Mouse (Mus musculus) ES-E14 (cell line): ENCODE measurements around the gene Mitd1. TPM values are rescaled to one million over a fixed set of nuclear protein-coding genes. Genes with fewer than 3 reads are reported as not detected.

Experiments
- DNase-seq: peaks from one replicate; pipeline ENCODE4 v3.0.0-alpha.2; 2013; ENCODE audit warnings: low read depth, low spot score
- H3K27ac ChIP-seq: 2 replicates; pipeline ENCODE4 v1.5.1; 2012; ENCODE audit warnings: low read depth, mild to moderate bottlenecking, low read length, moderate library complexity, mixed read lengths; ENCODE audit not compliant: poor library complexity, insufficient read depth, severe bottlenecking
- H3K36me3 ChIP-seq: 2 replicates; pipeline ENCODE4 v1.6.1; 2012; ENCODE audit warnings: mild to moderate bottlenecking, low read length, moderate library complexity, mixed read lengths; ENCODE audit not compliant: control insufficient read depth, poor library complexity, insufficient read depth, severe bottlenecking
- H3K4me1 ChIP-seq, 2 experiments: fragments of 150-350 bp in 1 of 2; sonication (generic) in 1 of 2; 2 replicates each; pipeline ENCODE4 v1.6.1; 2012; ENCODE audit warnings: low read length in 2 of 2, mild to moderate bottlenecking in 1 of 2, mixed read lengths in 1 of 2; ENCODE audit not compliant: control insufficient read depth in 2 of 2, insufficient read depth in 2 of 2, poor library complexity in 1 of 2
- H3K4me3 ChIP-seq, 2 experiments: fragments of 150-350 bp in 1 of 2; sonication (generic) in 1 of 2; 2 replicates each; pipeline ENCODE4 v1.5.1; 2012; ENCODE audit warnings: low read length in 2 of 2, low read depth in 1 of 2, mild to moderate bottlenecking in 1 of 2, mixed read lengths in 1 of 2; ENCODE audit not compliant: insufficient read depth in 1 of 2, poor library complexity in 1 of 2, severe bottlenecking in 1 of 2
- H3K9ac ChIP-seq: 2 replicates; pipeline ENCODE4 v1.6.1; 2012; ENCODE audit warnings: low read depth, mild to moderate bottlenecking, low read length, mixed read lengths; ENCODE audit not compliant: poor library complexity, insufficient read depth, severe bottlenecking
- H3K9me3 ChIP-seq: fragments of 150-350 bp; sonication (generic); 2 replicates; pipeline ENCODE4 v1.6.1; 2012; ENCODE audit warnings: low read depth, mild to moderate bottlenecking, low read length; ENCODE audit not compliant: control insufficient read depth, insufficient read depth
- CHD2 ChIP-seq: IDR thresholded peaks from 2 replicates; pipeline ENCODE4 v1.6.1; 2014; ENCODE audit warnings: mild to moderate bottlenecking, low read depth, low read length, inconsistent platforms
- HCFC1 ChIP-seq: IDR thresholded peaks from 2 replicates; pipeline ENCODE4 v1.6.1; 2012; ENCODE audit warnings: low read length, inconsistent platforms, borderline replicate concordance; ENCODE audit not compliant: insufficient read depth
- MAFK ChIP-seq: IDR thresholded peaks from 2 replicates; pipeline ENCODE4 v1.6.1; 2014; ENCODE audit warnings: mild to moderate bottlenecking, low read depth, low read length, inconsistent platforms; ENCODE audit not compliant: insufficient read depth
- ZC3H11A ChIP-seq: IDR thresholded peaks from 2 replicates; pipeline ENCODE4 v1.6.1; 2012; ENCODE audit warnings: low read depth, mild to moderate bottlenecking, inconsistent platforms, low read length, borderline replicate concordance
- ZNF384 ChIP-seq: IDR thresholded peaks from 2 replicates; pipeline ENCODE4 v1.6.1; 2012; ENCODE audit warnings: low read depth, low read length, inconsistent platforms
- in situ Hi-C, 2 experiments: fragments of 600-800 bp; cut with MboI; formaldehyde crosslinking; loops; one replicate each; pipeline ENCODE4 v1.15.1; 2025; ENCODE audit warnings: low sequenced_read_pairs in 2 of 2, inconsistent platforms in 1 of 2; ENCODE audit not compliant: unreplicated experiment in 2 of 2
- total RNA-seq: library from RNA; depleted of rRNA; stranded (reverse); fragments of 300-350 nt; gene quantifications from 2 replicates; pipeline ENCODE4 v1.2.3, GENCODE M21; 2012

The Mitd1 gene
- total RNA-seq, 1 experiment: 21.0 TPM

DNA sequence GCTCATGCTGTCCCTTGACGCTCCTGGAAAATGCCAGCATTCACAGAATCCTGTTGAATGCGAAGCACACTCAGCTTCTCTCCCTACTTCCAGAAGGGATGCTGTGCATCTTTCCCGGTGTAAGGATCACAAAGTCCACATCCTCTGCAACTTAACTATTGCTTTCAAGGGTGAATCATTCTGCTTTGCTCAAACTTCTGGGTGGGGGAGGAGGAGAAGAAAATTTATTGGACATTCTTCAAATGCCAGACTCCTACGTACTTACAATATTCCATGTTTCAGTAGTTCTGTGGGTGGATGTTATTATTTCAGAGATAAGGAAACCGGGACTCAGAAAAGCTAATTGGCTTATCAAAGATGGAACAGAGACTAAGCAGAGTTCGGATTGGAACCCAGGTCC is 27.9 kb upstream of the Mitd1 start:
- H3K4me3 ChIP-seq: no peak overlapping the region
- no peak overlapping the region for H3K27ac ChIP-seq
- H3K4me1 ChIP-seq: peaks cover under 1 to 3% of the 10 kb centered on the region in 2 experiments; a peak in 1 of 4 replicates
- no peaks in the 10 kb centered on the region for H3K36me3 ChIP-seq
- no peak for TF ChIP-seq MAFK
- TF ChIP-seq ZNF384: no peak
- no peak for TF ChIP-seq ZC3H11A
- TF ChIP-seq HCFC1: no peak
- no peak for TF ChIP-seq CHD2
- no peaks in the 10 kb centered on the region for H3K9me3 ChIP-seq
- H3K9ac ChIP-seq: no peak overlapping the region
- in situ Hi-C loops: no loop called here
- no peak for DNase-seq

DNA sequence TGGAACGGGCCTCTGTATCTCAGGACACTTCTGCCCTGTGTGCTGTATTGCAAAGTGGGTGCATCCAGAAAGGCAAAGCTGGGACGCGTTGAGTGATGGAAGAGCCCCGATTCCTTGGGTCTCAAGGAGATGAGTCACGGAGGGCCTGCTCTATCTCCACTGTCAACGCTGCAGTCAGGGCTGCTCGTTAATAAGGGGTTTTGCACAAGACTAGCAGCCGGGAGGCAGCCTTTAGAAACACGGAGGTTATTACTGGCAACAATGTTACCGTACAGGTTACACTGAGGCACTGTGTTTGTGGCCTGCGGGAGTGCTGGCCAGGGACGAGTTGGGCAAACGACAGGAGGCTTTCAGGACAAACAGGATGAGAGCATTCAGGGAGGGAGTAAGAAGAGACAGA is 27.5 kb upstream of the Mitd1 start:
- Histone ChIP-seq H3K4me3 (no peak overlapping the region), H3K9ac (no peak overlapping the region), H3K36me3 (no peaks in the 10 kb centered on the region), H3K9me3 (no peaks in the 10 kb centered on the region), H3K4me1 (0 out of 4 replicates have a peak, but pooled peaks cover 0 to 3% of the 10 kb centered on the region in 2 experiments), H3K27ac (no peak overlapping the region)
- TF ChIP-seq ZC3H11A (no peak), ZNF384 (no peak)
- DNase-seq: no peak
- in situ Hi-C loops: no loop called here

DNA sequence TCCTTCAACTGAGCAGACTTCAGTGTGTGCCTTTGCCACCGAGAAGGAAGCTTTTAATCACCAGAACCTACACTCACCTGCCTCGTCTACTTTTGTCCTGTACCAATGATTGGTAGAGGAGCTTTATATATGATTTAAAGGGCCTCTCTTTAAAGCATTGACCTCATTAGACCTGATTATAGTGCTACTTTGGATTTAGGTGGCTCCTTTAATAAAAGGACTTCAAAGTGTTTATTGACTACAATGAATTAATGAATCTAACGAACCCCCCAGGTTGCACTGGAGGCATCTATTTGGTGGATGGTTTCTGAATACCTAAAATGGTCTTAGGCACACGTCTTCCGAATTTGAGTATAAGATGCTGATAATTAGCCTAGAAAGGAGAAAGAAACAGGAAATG is 26.2 kb upstream of the Mitd1 start, which contains the start of gene Lyg2:
Lyg2 (minus strand) TSS at position 101 of the 400 bp plus-strand sequence.
- DNase-seq: no peak
- Histone ChIP-seq H3K4me3 (no peak within 1 kb of the TSS), H3K9me3 (no peaks in the 10 kb centered on the region), H3K36me3 (no peaks in the 10 kb centered on the region), H3K4me1 (no peaks in the 10 kb centered on the region), H3K27ac (no peak within 1 kb of the TSS), H3K9ac (no peak within 1 kb of the TSS)
- in situ Hi-C loops: no loop called here
- TF ChIP-seq HCFC1: no peak
- TF ChIP-seq CHD2: no peak
- TF ChIP-seq ZNF384: no peak
- no peak for TF ChIP-seq ZC3H11A
- TF ChIP-seq MAFK: no peak

DNA sequence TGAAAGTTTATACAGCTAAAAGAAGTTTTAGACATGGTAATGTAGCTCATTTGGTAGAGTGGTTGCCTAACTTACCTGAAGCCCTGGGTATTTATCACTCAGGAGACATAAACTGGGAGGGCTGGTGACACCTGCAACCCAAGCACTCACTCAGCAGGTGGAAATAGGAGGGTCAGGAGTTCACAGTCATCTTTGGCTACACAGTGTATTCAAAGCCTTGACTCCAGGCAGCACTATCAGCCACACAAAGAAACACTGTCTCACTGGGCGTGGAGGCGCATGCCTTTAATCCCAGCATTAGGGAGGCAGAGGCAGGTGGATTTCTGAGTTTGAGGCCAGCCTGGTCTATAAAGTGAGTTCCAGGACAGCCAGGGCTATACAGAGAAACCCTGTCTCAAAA is 22.5 kb upstream of the Mitd1 start:
- in situ Hi-C loops: no loop called here
- Histone ChIP-seq H3K36me3 (no peaks in the 10 kb centered on the region), H3K9me3 (no peaks in the 10 kb centered on the region), H3K4me3 (no peak overlapping the region), H3K9ac (no peak overlapping the region), H3K4me1 (no peaks in the 10 kb centered on the region), H3K27ac (no peak overlapping the region)
- DNase-seq: no peak
- TF ChIP-seq CHD2: no peak
- no peak for TF ChIP-seq MAFK
- no peak for TF ChIP-seq HCFC1
- TF ChIP-seq ZNF384: no peak
- no peak for TF ChIP-seq ZC3H11A

- no peak for TF ChIP-seq CHD2
- TF ChIP-seq HCFC1: no peak
- no peak for TF ChIP-seq ZC3H11A
- TF ChIP-seq MAFK: no peak
- TF ChIP-seq ZNF384: no peak
- in situ Hi-C loops: no loop called here
- Histone ChIP-seq H3K4me1 (0 out of 4 replicates have a peak, but pooled peaks cover 0 to 2% of the 10 kb centered on the region in 2 experiments), H3K4me3 (no peak overlapping the region), H3K9ac (no peak overlapping the region), H3K27ac (no peak overlapping the region), H3K36me3 (peaks cover 4% of the 10 kb centered on the region), H3K9me3 (no peaks in the 10 kb centered on the region)
- no peak for DNase-seq
These were observed 13.0 kb upstream of the Mitd1 start for GRCm38 (mm10) chr1:37903178-37903577.
